8 mouse cellular contexts compared by ENCODE assay signal in the genomic region with DNA sequence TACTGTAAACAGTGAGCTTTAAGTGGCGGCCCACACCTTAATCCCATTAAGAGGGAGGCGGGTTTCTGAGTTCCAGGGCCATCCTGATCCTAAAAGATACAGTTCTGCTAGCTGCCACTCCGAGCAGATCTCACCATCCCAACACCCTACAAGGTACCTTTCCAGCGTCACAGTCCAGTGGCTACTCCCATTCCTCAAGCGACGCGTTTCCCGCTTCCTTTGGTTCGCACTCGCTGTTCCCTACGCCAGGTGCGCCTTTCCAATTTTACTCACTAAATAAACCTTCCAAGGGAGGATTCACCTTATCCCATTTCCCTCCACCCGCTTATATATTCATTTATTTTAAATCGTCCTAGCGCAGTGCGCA. TPM values are rescaled to one million over a fixed set of nuclear protein-coding genes. Genes with fewer than 3 reads are reported as not detected.
DNase-seq lines count a peak whose midpoint lies in the region; ATAC-seq and TF ChIP-seq lines count a peak whose summit lies in the region.

No protein-coding gene starts in this region.

- no peak for TF ChIP-seq CTCF in kidney, postnatal 0 days (IDR thresholded peaks at IDR 0.05; ENCODE audit: low read depth)
- TF ChIP-seq CTCF in hindbrain, postnatal 0 days (IDR thresholded peaks at IDR 0.05; ENCODE audit: low read depth): peak; percentile 6; the same call in 1 of the 2 replicates
- TF ChIP-seq CTCF in midbrain, postnatal 0 days (IDR thresholded peaks at IDR 0.05): no peak

- no peaks in the 10 kb centered on the region for H3K9me3 ChIP-seq in kidney, postnatal 0 days (replicated peaks; ENCODE audit: low read length)
- 0 out of 2 replicates have a peak, but pooled peaks cover 3% of the 10 kb centered on the region for H3K9me3 ChIP-seq in embryonic facial prominence, embryonic 10.5 days
- no peaks in the 10 kb centered on the region for H3K9me3 ChIP-seq in hindbrain, postnatal 0 days (ENCODE audit: low read length)
- no peaks in the 10 kb centered on the region for H3K9me3 ChIP-seq in midbrain, postnatal 0 days (ENCODE audit: low read length)

- DNase-seq in kidney, postnatal 0 days (ENCODE audit: low spot score): no peak
- no peak for DNase-seq in kidney, adult 8-10 months
- no peak for DNase-seq in embryonic facial prominence, embryonic 10.5 days (ENCODE audit: low spot score)
- DNase-seq in hindbrain, postnatal 0 days (ENCODE audit: low spot score): no peak
- no peak for DNase-seq in midbrain, postnatal 0 days (ENCODE audit: low spot score)
- no peak for DNase-seq in embryo, embryonic 9.5 days (ENCODE audit: extremely low spot score)
- no peak for DNase-seq in adrenal gland, postnatal 36 days
- DNase-seq in gastrocnemius, postnatal 4 days (ENCODE audit: low spot score in 2 of 2): no peak

- H3K4me2 ChIP-seq in kidney, postnatal 0 days (ENCODE audit: low read length): peak overlapping the region; percentile 61
- peak overlapping the region; percentile 93 for H3K4me2 ChIP-seq in hindbrain, postnatal 0 days (ENCODE audit: low read depth, low read length)
- peak overlapping the region; percentile 84 for H3K4me2 ChIP-seq in midbrain, postnatal 0 days (ENCODE audit: low read depth, low read length, poor library complexity, severe bottlenecking)

- peaks cover 8% of the 10 kb centered on the region for H3K4me1 ChIP-seq in kidney, postnatal 0 days (replicated peaks; ENCODE audit: insufficient read depth, low read length)
- H3K4me1 ChIP-seq in embryonic facial prominence, embryonic 10.5 days: peaks cover 12% of the 10 kb centered on the region
- H3K4me1 ChIP-seq in hindbrain, postnatal 0 days (ENCODE audit: insufficient read depth, low read length): peaks cover 9% of the 10 kb centered on the region; the same call in 1 of the 2 replicates
- peaks cover 6% of the 10 kb centered on the region; the same call in 1 of the 2 replicates for H3K4me1 ChIP-seq in midbrain, postnatal 0 days (ENCODE audit: insufficient read depth, low read length)

- under 1% methylated on average over 16 of the region's 16 CpGs for WGBS in kidney, postnatal 0 days
- WGBS in embryonic facial prominence, embryonic 10.5 days: under 1% methylated on average over 16 of the region's 16 CpGs
- 1% methylated on average over 16 of the region's 16 CpGs for WGBS in hindbrain, postnatal 0 days
- WGBS in midbrain, postnatal 0 days: under 1% methylated on average over 16 of the region's 16 CpGs

- peak; percentile 9; the same call in 1 of the 2 replicates for ATAC-seq in kidney, postnatal 0 days (replicated peaks; ENCODE audit: low FRiP score, low read depth)
- ATAC-seq in hindbrain, postnatal 0 days: peak; percentile 25
- ATAC-seq in midbrain, postnatal 0 days (ENCODE audit: low FRiP score): peak; percentile 11; the same call in 1 of the 2 replicates

- H3K9ac ChIP-seq in kidney, postnatal 0 days (ENCODE audit: low read depth, low read length): peak overlapping the region; percentile 50; the same call in 1 of the 2 replicates
- peak overlapping the region; percentile 83 for H3K9ac ChIP-seq in hindbrain, postnatal 0 days (replicated peaks; ENCODE audit: low read length)
- peak overlapping the region; percentile 45 for H3K9ac ChIP-seq in midbrain, postnatal 0 days (replicated peaks; ENCODE audit: low read length, poor library complexity, severe bottlenecking)

- peak overlapping the region; percentile 60 for H3K4me3 ChIP-seq in kidney, postnatal 0 days (replicated peaks; ENCODE audit: low read depth, low read length)
- peak overlapping the region; percentile 86 for H3K4me3 ChIP-seq in embryonic facial prominence, embryonic 10.5 days
- peak overlapping the region; percentile 79 for H3K4me3 ChIP-seq in hindbrain, postnatal 0 days (ENCODE audit: low read length)
- H3K4me3 ChIP-seq in midbrain, postnatal 0 days (ENCODE audit: low read depth, low read length): peak overlapping the region; percentile 79

- peaks cover 26% of the 10 kb centered on the region for H3K36me3 ChIP-seq in kidney, postnatal 0 days (ENCODE audit: insufficient read depth, low read length)
- H3K36me3 ChIP-seq in embryonic facial prominence, embryonic 10.5 days (replicated peaks): peaks cover 35% of the 10 kb centered on the region
- peaks cover 34% of the 10 kb centered on the region for H3K36me3 ChIP-seq in hindbrain, postnatal 0 days (ENCODE audit: insufficient read depth, low read length)
- H3K36me3 ChIP-seq in midbrain, postnatal 0 days (ENCODE audit: insufficient read depth, low read length): peaks cover 39% of the 10 kb centered on the region

- H3K27ac ChIP-seq in kidney, postnatal 0 days: peak overlapping the region; percentile 92
- peak overlapping the region; percentile 95 for H3K27ac ChIP-seq in embryonic facial prominence, embryonic 10.5 days (replicated peaks)
- H3K27ac ChIP-seq in hindbrain, postnatal 0 days: peak overlapping the region; percentile 99
- peak overlapping the region; percentile 66 for H3K27ac ChIP-seq in midbrain, postnatal 0 days (ENCODE audit: low read depth, low read length)

- H3K27me3 ChIP-seq in kidney, postnatal 0 days (ENCODE audit: insufficient read depth, low read length): no peaks in the 10 kb centered on the region
- H3K27me3 ChIP-seq in embryonic facial prominence, embryonic 10.5 days (replicated peaks; ENCODE audit: low read depth, poor library complexity, severe bottlenecking): no peaks in the 10 kb centered on the region
- no peaks in the 10 kb centered on the region for H3K27me3 ChIP-seq in hindbrain, postnatal 0 days (ENCODE audit: insufficient read depth, low read length)
- H3K27me3 ChIP-seq in midbrain, postnatal 0 days (ENCODE audit: insufficient read depth, low read length): no peaks in the 10 kb centered on the region

RNA-seq across cellular contexts. Expression of a gene that starts 0.5 kb away (rescaled TPM):
- polyA plus RNA-seq in kidney, postnatal 0 days (2015; fragmentation: Nextera tagmentation; extraction: Ambion mirVana): 30.4 and 30.8 TPM in 2 replicates
- polyA plus RNA-seq in embryonic facial prominence, embryonic 10.5 days (2016; fragmentation: Nextera tagmentation; extraction: Ambion mirVana): 68.1 and 68.2 TPM in 2 replicates
- total RNA-seq in hindbrain, postnatal 0 days (2014; rRNA removed): 183 and 264 TPM in 2 replicates
- 49.1 and 50.8 TPM in 2 replicates for polyA plus RNA-seq in hindbrain, postnatal 0 days (2015; fragmentation: Nextera tagmentation; extraction: Ambion mirVana)
- 176 and 253 TPM in 2 replicates for total RNA-seq in midbrain, postnatal 0 days (2014; rRNA removed)
- 52.7 and 64.1 TPM in 2 replicates for polyA plus RNA-seq in midbrain, postnatal 0 days (2015; fragmentation: Nextera tagmentation; extraction: Ambion mirVana)
- total RNA-seq in adrenal gland, postnatal 36 days (2021): 10 to 100 TPM; 70.0 to 88.7 TPM
- total RNA-seq in gastrocnemius, postnatal 4 days (2021): 10 to 100 TPM; 62.4 to 86.4 TPM

RNA-seq across cellular contexts. Expression of a gene that starts 13.8 kb away (rescaled TPM):
- 4.1 and 4.4 TPM in 2 replicates for polyA plus RNA-seq in kidney, postnatal 0 days (2015; fragmentation: Nextera tagmentation; extraction: Ambion mirVana)
- 1.4 and 1.7 TPM in 2 replicates for polyA plus RNA-seq in embryonic facial prominence, embryonic 10.5 days (2016; fragmentation: Nextera tagmentation; extraction: Ambion mirVana)
- total RNA-seq in hindbrain, postnatal 0 days (2014; rRNA removed): 4.2 and 4.4 TPM in 2 replicates
- polyA plus RNA-seq in hindbrain, postnatal 0 days (2015; fragmentation: Nextera tagmentation; extraction: Ambion mirVana): 4.2 and 5.4 TPM in 2 replicates
- total RNA-seq in midbrain, postnatal 0 days (2014; rRNA removed): 3.3 and 4.9 TPM in 2 replicates
- 4.7 and 5.3 TPM in 2 replicates for polyA plus RNA-seq in midbrain, postnatal 0 days (2015; fragmentation: Nextera tagmentation; extraction: Ambion mirVana)
- total RNA-seq in adrenal gland, postnatal 36 days (2021): 10 to 100 TPM; 11.4 to 17.6 TPM
- total RNA-seq in gastrocnemius, postnatal 4 days (2021): 1 to 10 TPM; 3.1 to 3.9 TPM

RNA-seq across cellular contexts. Expression of a gene that starts 17.2 kb away (rescaled TPM):
- 1.5 and 1.9 TPM in 2 replicates for polyA plus RNA-seq in kidney, postnatal 0 days (2015; fragmentation: Nextera tagmentation; extraction: Ambion mirVana)
- polyA plus RNA-seq in embryonic facial prominence, embryonic 10.5 days (2016; fragmentation: Nextera tagmentation; extraction: Ambion mirVana): 10.5 and 10.9 TPM in 2 replicates
- total RNA-seq in hindbrain, postnatal 0 days (2014; rRNA removed): 819 and 1,009 TPM in 2 replicates
- polyA plus RNA-seq in hindbrain, postnatal 0 days (2015; fragmentation: Nextera tagmentation; extraction: Ambion mirVana): 249 and 272 TPM in 2 replicates
- 433 and 742 TPM in 2 replicates for total RNA-seq in midbrain, postnatal 0 days (2014; rRNA removed)
- polyA plus RNA-seq in midbrain, postnatal 0 days (2015; fragmentation: Nextera tagmentation; extraction: Ambion mirVana): 186 and 226 TPM in 2 replicates
- total RNA-seq in adrenal gland, postnatal 36 days (2021): 1 to 10 TPM; 1.9 to 3.5 TPM
- total RNA-seq in gastrocnemius, postnatal 4 days (2021): 1 to 10 TPM; 5.3 to 6.6 TPM

RNA-seq across cellular contexts. Expression of a gene that starts 28.3 kb away (rescaled TPM):
- polyA plus RNA-seq in kidney, postnatal 0 days (2015; fragmentation: Nextera tagmentation; extraction: Ambion mirVana): 48.1 and 52.4 TPM in 2 replicates
- polyA plus RNA-seq in embryonic facial prominence, embryonic 10.5 days (2016; fragmentation: Nextera tagmentation; extraction: Ambion mirVana): 32.7 and 34.9 TPM in 2 replicates
- 8.5 and 15.9 TPM in 2 replicates for total RNA-seq in hindbrain, postnatal 0 days (2014; rRNA removed)
- 11.7 and 12.0 TPM in 2 replicates for polyA plus RNA-seq in hindbrain, postnatal 0 days (2015; fragmentation: Nextera tagmentation; extraction: Ambion mirVana)
- 6.6 and 9.7 TPM in 2 replicates for total RNA-seq in midbrain, postnatal 0 days (2014; rRNA removed)
- 8.3 and 8.5 TPM in 2 replicates for polyA plus RNA-seq in midbrain, postnatal 0 days (2015; fragmentation: Nextera tagmentation; extraction: Ambion mirVana)
- total RNA-seq in adrenal gland, postnatal 36 days (2021): 10 to 100 TPM; 35.5 to 48.5 TPM
- total RNA-seq in gastrocnemius, postnatal 4 days (2021): 10 to 100 TPM; 20.9 to 24.8 TPM

Comparison
In these comparisons a context has a peak if more than half of its experiments do, and no peak if none do; other contexts are left out.
1. RNA of a gene that starts 17.2 kb away (total RNA-seq): 819 to 1,009 TPM in hindbrain, postnatal 0 days and 433 to 742 TPM in midbrain, postnatal 0 days; 5.3 to 6.6 TPM in gastrocnemius, postnatal 4 days and 1.9 to 3.5 TPM in adrenal gland, postnatal 36 days; every median in the first group is over 10 times any median in the second.
2. Peak in every context shown above with its lines, with median percentiles within 50 percentile points of each other: ATAC-seq, H3K27ac ChIP-seq, H3K4me2 ChIP-seq, H3K4me3 ChIP-seq and H3K9ac ChIP-seq.